Mouse (Mus musculus): ENCODE measurements at regions not wholly inside any gene's neighbourhood (a gene's known extent, or its start where the extent isn't known, plus 50 kb on each side); places are given as distances from the start of the nearest gene placed in this dataset.

DNA sequence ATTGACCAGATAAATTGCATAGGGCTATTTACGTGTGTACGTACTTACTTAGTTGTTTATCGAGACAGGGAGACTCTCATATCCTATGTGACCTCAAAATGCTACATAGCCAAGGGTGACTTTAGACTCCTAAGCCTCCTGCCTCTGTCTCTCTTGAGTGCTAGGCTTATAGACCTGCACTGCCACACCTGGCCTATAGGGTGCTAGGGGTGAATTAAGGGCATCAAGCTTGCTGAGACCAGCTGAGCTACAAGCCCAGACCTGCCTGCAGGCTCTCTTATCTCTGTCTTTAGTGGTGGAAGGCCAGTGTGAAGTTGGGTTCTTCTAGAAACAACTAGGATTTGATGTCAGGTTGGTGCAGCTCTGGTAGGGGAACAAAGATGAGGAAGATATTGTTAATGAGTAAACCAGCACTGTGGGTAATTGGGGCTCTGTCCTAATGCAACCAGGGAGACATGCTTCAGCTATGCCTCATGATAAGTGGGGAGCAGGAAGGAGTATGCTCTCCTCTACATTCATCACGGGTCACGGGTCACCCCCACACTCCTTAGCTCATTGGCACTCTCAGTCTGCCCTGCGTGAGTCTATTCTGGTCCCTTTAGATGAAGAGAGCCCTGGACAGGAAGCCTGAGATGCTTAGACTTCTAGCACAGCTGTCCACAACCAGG, 387.8 kb downstream of the Med13l start:
- Histone ChIP-seq H3K9ac (ENCODE audit: low read depth, poor library complexity, severe bottlenecking) (no peak overlapping the region), H3K4me3 (ENCODE audit: low read depth, low read length) (no peak overlapping the region), H3K36me3 (ENCODE audit: control insufficient read depth, insufficient read depth, low read length, poor library complexity, severe bottlenecking) (no peaks in the 10 kb centered on the region), H3K9me3 (replicated peaks; ENCODE audit: control insufficient read depth, insufficient read depth, low read length, poor library complexity, severe bottlenecking) (no peaks in the 10 kb centered on the region), H3K27me3 (ENCODE audit: control insufficient read depth, insufficient read depth, low read length, poor library complexity, severe bottlenecking) (no peaks in the 10 kb centered on the region), H3K27ac (ENCODE audit: insufficient read depth, low read length) (no peak overlapping the region), H3K4me1 (ENCODE audit: control insufficient read depth, insufficient read depth, low read length) (no peaks in the 10 kb centered on the region)
- TF ChIP-seq EP300 (IDR thresholded peaks at IDR 0.05; ENCODE audit: insufficient read depth, low read depth, low read length) (no peak), POLR2A (IDR thresholded peaks at IDR 0.05; ENCODE audit: insufficient read depth, low read length) (no peak), CTCF (IDR thresholded peaks at IDR 0.05; ENCODE audit: low read depth, low read length) (no peak)

DNA sequence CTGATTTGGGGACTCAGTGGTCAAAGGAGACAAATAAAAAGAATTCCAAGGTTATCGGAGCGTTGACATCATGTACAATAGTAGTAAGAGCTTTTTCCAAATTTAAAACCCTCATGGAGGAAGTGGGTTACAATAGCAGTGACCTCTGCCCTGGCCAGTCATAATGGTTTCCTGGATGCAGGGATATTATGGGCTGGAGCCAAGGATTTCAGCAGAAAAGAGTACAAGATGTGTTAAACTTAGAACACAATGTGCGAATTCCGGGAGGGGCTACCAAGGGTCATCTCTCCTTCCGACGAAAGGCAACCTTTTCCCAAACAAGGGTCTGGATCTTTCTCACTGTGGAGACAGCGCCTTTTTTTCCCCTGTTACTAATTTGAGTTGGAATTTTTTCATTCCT, 390.6 kb downstream of the Med13l start:
- H3K27me3 ChIP-seq (ENCODE audit: control insufficient read depth, insufficient read depth, low read length, poor library complexity, severe bottlenecking), result no peaks in the 10 kb centered on the region
- H3K27ac ChIP-seq (ENCODE audit: insufficient read depth, low read length), result no peak overlapping the region
- no peaks in the 10 kb centered on the region for H3K36me3 ChIP-seq (ENCODE audit: control insufficient read depth, insufficient read depth, low read length, poor library complexity, severe bottlenecking)
- H3K9ac ChIP-seq (ENCODE audit: low read depth, poor library complexity, severe bottlenecking), result no peak overlapping the region
- no peak overlapping the region for H3K4me3 ChIP-seq (ENCODE audit: low read depth, low read length)
- TF ChIP-seq CTCF (IDR thresholded peaks at IDR 0.05; ENCODE audit: low read depth, low read length), result no peak
- H3K9me3 ChIP-seq (replicated peaks; ENCODE audit: control insufficient read depth, insufficient read depth, low read length, poor library complexity, severe bottlenecking), result no peaks in the 10 kb centered on the region
- H3K4me1 ChIP-seq (ENCODE audit: control insufficient read depth, insufficient read depth, low read length), result no peaks in the 10 kb centered on the region

DNA sequence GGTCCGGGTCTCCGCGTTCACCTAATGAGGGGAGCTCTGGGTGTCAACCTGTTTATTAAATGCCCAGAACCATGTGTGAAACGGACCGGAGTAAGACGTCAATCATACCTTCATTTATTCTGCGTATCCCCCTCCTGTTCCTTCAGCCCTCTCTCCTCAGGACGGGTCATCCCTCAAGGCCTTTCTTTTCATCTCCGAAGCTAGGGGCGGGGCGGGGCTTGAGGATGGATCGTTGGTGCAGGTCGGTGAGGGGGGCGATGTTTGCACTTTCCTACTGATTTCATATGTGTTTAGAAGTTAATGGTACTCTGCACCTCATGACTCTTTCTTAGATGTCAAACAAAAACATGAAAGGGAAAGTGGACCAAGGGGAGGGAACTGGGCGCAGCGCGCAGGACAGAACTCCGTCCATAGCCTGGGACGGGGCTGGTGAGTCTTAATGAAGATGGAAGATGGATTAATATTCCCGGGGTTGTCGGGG, 400.1 kb downstream of the Med13l start:
- Histone ChIP-seq H3K27me3 (ENCODE audit: control insufficient read depth, insufficient read depth, low read length, poor library complexity, severe bottlenecking) (no peaks in the 10 kb centered on the region), H3K27ac (ENCODE audit: insufficient read depth, low read length) (no peak overlapping the region), H3K36me3 (ENCODE audit: control insufficient read depth, insufficient read depth, low read length, poor library complexity, severe bottlenecking) (no peaks in the 10 kb centered on the region), H3K9ac (ENCODE audit: low read depth, poor library complexity, severe bottlenecking) (no peak overlapping the region), H3K4me3 (ENCODE audit: low read depth, low read length) (no peak overlapping the region), H3K4me1 (ENCODE audit: control insufficient read depth, insufficient read depth, low read length) (no peaks in the 10 kb centered on the region), H3K9me3 (replicated peaks; ENCODE audit: control insufficient read depth, insufficient read depth, low read length, poor library complexity, severe bottlenecking) (no peaks in the 10 kb centered on the region)
- TF ChIP-seq CTCF (IDR thresholded peaks at IDR 0.05; ENCODE audit: low read depth, low read length) (no peak), POLR2A (IDR thresholded peaks at IDR 0.05; ENCODE audit: insufficient read depth, low read length) (no peak), EP300 (IDR thresholded peaks at IDR 0.05; ENCODE audit: insufficient read depth, low read depth, low read length) (no peak)

DNA sequence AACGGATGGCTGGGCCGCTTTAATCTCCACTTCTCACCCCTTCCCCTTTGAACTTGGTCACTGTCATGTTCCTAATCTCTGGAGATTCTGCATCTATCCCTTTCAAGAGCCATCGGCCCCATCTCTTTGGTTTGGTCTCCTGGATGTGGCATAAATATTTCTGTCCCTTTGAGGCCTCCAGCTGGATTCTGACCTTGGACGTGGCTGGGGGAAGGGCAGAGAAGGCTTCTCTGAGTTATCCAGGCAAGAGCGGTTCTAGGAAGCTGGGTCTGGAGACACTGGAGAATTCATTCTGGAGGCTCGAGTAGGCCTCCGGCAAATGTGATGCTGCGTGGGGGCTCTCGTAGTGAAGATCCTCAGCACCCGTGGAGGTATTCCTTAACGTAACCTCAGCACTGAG, 400.6 kb downstream of the Med13l start:
- TF ChIP-seq CTCF (IDR thresholded peaks at IDR 0.05; ENCODE audit: low read depth, low read length) (no peak), POLR2A (IDR thresholded peaks at IDR 0.05; ENCODE audit: insufficient read depth, low read length) (no peak), EP300 (IDR thresholded peaks at IDR 0.05; ENCODE audit: insufficient read depth, low read depth, low read length) (no peak)
- Histone ChIP-seq H3K36me3 (ENCODE audit: control insufficient read depth, insufficient read depth, low read length, poor library complexity, severe bottlenecking) (no peaks in the 10 kb centered on the region), H3K9ac (ENCODE audit: low read depth, poor library complexity, severe bottlenecking) (no peak overlapping the region), H3K4me3 (ENCODE audit: low read depth, low read length) (no peak overlapping the region), H3K27ac (ENCODE audit: insufficient read depth, low read length) (no peak overlapping the region), H3K9me3 (replicated peaks; ENCODE audit: control insufficient read depth, insufficient read depth, low read length, poor library complexity, severe bottlenecking) (no peaks in the 10 kb centered on the region), H3K27me3 (ENCODE audit: control insufficient read depth, insufficient read depth, low read length, poor library complexity, severe bottlenecking) (no peaks in the 10 kb centered on the region), H3K4me1 (ENCODE audit: control insufficient read depth, insufficient read depth, low read length) (no peaks in the 10 kb centered on the region)

DNA sequence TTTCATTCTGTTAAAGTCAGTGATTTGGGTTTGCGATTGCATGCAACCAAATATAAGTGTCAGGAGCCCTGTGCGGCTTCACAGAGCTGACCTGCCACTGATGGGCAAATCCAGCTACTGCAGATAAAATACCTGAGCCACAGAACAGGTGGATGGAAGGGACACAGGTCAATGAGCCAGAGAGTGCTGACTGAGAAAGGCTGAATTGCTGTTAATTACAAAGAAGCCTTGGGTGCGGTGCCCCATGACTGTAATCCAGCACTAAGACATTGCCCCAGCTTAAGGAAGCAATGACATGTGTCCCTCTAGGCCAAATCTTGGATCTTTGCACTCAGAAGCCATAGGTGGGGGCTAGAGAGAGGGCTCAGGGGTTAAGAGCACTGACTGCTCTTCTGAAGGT, 401.7 kb downstream of the Med13l start:
- Histone ChIP-seq H3K4me1 (ENCODE audit: control insufficient read depth, insufficient read depth, low read length) (no peaks in the 10 kb centered on the region), H3K27me3 (ENCODE audit: control insufficient read depth, insufficient read depth, low read length, poor library complexity, severe bottlenecking) (no peaks in the 10 kb centered on the region), H3K27ac (ENCODE audit: insufficient read depth, low read length) (no peak overlapping the region), H3K4me3 (ENCODE audit: low read depth, low read length) (no peak overlapping the region), H3K9me3 (replicated peaks; ENCODE audit: control insufficient read depth, insufficient read depth, low read length, poor library complexity, severe bottlenecking) (no peaks in the 10 kb centered on the region), H3K36me3 (ENCODE audit: control insufficient read depth, insufficient read depth, low read length, poor library complexity, severe bottlenecking) (no peaks in the 10 kb centered on the region), H3K9ac (ENCODE audit: low read depth, poor library complexity, severe bottlenecking) (no peak overlapping the region)
- TF ChIP-seq POLR2A (IDR thresholded peaks at IDR 0.05; ENCODE audit: insufficient read depth, low read length), result no peak
- TF ChIP-seq EP300 (IDR thresholded peaks at IDR 0.05; ENCODE audit: insufficient read depth, low read depth, low read length), result no peak
- TF ChIP-seq CTCF (IDR thresholded peaks at IDR 0.05; ENCODE audit: low read depth, low read length), result no peak

DNA sequence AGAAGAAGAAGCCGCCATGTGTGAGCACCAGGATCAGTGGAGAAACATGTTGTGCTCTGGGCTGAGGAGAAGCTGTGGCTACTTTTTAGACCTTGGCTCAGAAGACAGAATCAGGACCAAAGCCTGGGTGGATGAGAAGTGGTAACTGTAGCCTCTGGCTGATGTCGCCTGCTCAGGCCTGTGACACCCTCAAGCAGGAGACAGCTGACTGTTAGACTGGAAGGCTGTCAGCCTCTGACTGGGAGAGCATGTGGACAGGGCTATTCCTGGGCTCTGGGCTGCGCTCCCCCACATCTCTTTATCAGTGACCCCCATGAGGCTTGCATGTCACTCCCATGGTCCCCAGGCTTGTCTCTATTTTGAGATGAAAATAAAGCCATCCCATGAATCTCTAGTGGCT, 402.5 kb downstream of the Med13l start:
- H3K36me3 ChIP-seq (ENCODE audit: control insufficient read depth, insufficient read depth, low read length, poor library complexity, severe bottlenecking), result no peaks in the 10 kb centered on the region
- no peaks in the 10 kb centered on the region for H3K27me3 ChIP-seq (ENCODE audit: control insufficient read depth, insufficient read depth, low read length, poor library complexity, severe bottlenecking)
- TF ChIP-seq CTCF (IDR thresholded peaks at IDR 0.05; ENCODE audit: low read depth, low read length) (no peak), EP300 (IDR thresholded peaks at IDR 0.05; ENCODE audit: insufficient read depth, low read depth, low read length) (no peak), POLR2A (IDR thresholded peaks at IDR 0.05; ENCODE audit: insufficient read depth, low read length) (no peak)

More for the DNA sequence above, 402.5 kb downstream of the Med13l start:
- H3K4me1 ChIP-seq (ENCODE audit: control insufficient read depth, insufficient read depth, low read length), result no peaks in the 10 kb centered on the region
- H3K9me3 ChIP-seq (replicated peaks; ENCODE audit: control insufficient read depth, insufficient read depth, low read length, poor library complexity, severe bottlenecking), result no peaks in the 10 kb centered on the region
- no peak overlapping the region for H3K4me3 ChIP-seq (ENCODE audit: low read depth, low read length)
- H3K27ac ChIP-seq (ENCODE audit: insufficient read depth, low read length), result no peak overlapping the region
- no peak overlapping the region for H3K9ac ChIP-seq (ENCODE audit: low read depth, poor library complexity, severe bottlenecking)

Measured in ES-Bruce4 (cell line).